Mouse (Mus musculus) liver, embryonic 11.5 days (tissue): ENCODE results near the gene Bri3. TPM values are rescaled to one million over a fixed set of nuclear protein-coding genes. Genes with fewer than 3 reads are reported as not detected.
A peak's percentile ranks its signal among the peaks of the same experiment; 100 is the strongest.
"Not testable (repeated sequence)": the region's sequence is repeated elsewhere in the genome, so short reads cannot be mapped to it uniquely, and the experiment has no call there.

ENCODE experiments used
- ATAC-seq: fragments of 200-750 bp; cut with Nextera tagmentation; replicated peaks from 2 replicates; pipeline ENCODE4 v1.8.0; 2017; ENCODE audit warnings: moderate number of reproducible peaks, mild to moderate bottlenecking, moderate TSS enrichment, moderate library complexity; ENCODE audit not compliant: low FRiP score
- DNase-seq: peaks from one replicate; pipeline ENCODE4 v3.0.0-alpha.2; 2017; ENCODE audit warnings: low spot score
- H3K27ac ChIP-seq: fragments of 300-500 bp; sonication (generic); 2 replicates; pipeline ENCODE4 v1.5.1; 2014; ENCODE audit warnings: mild to moderate bottlenecking, low read depth, low read length, control low read depth
- H3K27me3 ChIP-seq: fragments of 300-500 bp; sonication (generic); replicated peaks from 2 replicates; pipeline ENCODE4 v1.6.1; 2014; ENCODE audit warnings: low read length, mixed read lengths; ENCODE audit not compliant: control insufficient read depth, insufficient read depth
- H3K36me3 ChIP-seq: fragments of 300-500 bp; sonication (generic); 2 replicates; pipeline ENCODE4 v1.6.1; 2014; ENCODE audit warnings: mild to moderate bottlenecking, low read length, moderate library complexity, mixed read lengths; ENCODE audit not compliant: control insufficient read depth, insufficient read depth
- H3K4me1 ChIP-seq: fragments of 300-500 bp; sonication (generic); replicated peaks from 2 replicates; pipeline ENCODE4 v1.6.1; 2014; ENCODE audit warnings: low read length, mixed read lengths; ENCODE audit not compliant: control insufficient read depth, insufficient read depth
- H3K4me2 ChIP-seq: fragments of 300-500 bp; sonication (generic); 2 replicates; pipeline ENCODE4 v1.6.1; 2014; ENCODE audit warnings: mild to moderate bottlenecking, control low read depth, moderate library complexity
- H3K4me3 ChIP-seq: fragments of 300-500 bp; sonication (generic); 2 replicates; pipeline ENCODE4 v1.5.1; 2014; ENCODE audit warnings: low read depth, low read length, control low read depth
- H3K9ac ChIP-seq: fragments of 300-500 bp; sonication (generic); 2 replicates; pipeline ENCODE4 v1.6.1; 2014; ENCODE audit warnings: low read depth, low read length, control low read depth
- H3K9me3 ChIP-seq: fragments of 300-500 bp; sonication (generic); 2 replicates; pipeline ENCODE4 v1.6.1; 2016; ENCODE audit warnings: low read length, inconsistent platforms, mixed read lengths; ENCODE audit not compliant: control insufficient read depth
- WGBS: fragments of 180-500 bp; shearing (Covaris S2); extraction: QIAGEN DNeasy Blood & Tissue Kit; methylation state at CpG from one replicate; pipeline ENCODE4 v1.1.7; 2014; 5-methylcytosine and 5-hydroxymethylcytosine counted together
- polyA plus RNA-seq: library from polyadenylated mRNA; unstranded; fragments of >200 nt; fragmentation: Nextera tagmentation; extraction: Ambion mirVana; gene quantifications from 2 replicates; pipeline ENCODE4 v1.2.1, GENCODE M21; 2014

Gene Bri3
- polyA plus RNA-seq, 1 experiment from 2014 or later = 59.2 TPM

DNA sequence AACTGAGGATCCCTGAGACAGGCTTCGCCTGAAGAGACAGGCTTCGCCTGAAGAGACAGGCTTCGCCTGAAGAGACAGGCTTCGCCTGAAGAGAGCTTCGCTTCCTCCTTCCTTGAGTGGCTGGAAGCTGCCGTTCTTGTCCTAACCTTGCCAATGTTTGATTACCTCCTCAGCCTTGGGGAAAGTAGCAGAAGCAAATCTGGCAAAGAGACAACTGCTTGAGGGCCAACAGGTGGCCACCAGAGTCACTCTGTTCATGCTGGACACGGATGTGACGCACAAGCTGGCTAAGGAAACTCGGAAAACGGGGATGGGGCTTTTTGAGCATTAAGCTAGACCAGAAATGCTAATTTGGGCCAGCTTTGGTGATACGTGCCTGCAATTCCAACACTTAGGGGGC is 89.8 kb downstream of the Bri3 start:
- Histone ChIP-seq H3K4me2 (no peak overlapping the region), H3K36me3 (no peaks in the 10 kb centered on the region), H3K4me1 (no peaks in the 10 kb centered on the region), H3K9ac (no peak overlapping the region), H3K4me3 (no peak overlapping the region), H3K9me3 (no peaks in the 10 kb centered on the region), H3K27me3 (no peaks in the 10 kb centered on the region), H3K27ac (no peak overlapping the region)
- WGBS = 83% methylated on average over 11 of the region's 11 CpGs
- DNase-seq (no peak), ATAC-seq (no peak)

DNA sequence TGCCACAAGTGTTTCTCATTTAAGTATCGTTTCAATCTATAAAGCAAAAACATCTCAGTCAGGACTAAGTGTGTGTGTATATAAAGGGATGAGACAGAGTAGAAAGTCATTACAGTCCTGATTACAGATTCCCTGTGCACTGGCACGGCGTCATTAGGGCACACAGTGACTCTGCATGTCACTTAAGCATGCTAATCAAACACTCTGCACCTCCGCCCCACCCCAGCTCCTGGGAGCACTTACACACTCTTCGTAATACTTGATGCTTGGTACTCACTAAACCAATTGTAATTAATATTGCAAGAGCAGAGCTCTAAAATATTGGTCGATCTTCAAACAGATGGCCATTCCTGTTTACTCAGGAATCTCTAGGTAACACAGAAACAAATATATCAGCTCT is 91.1 kb downstream of the Bri3 start:
- ATAC-seq, H3K9ac ChIP-seq, H3K36me3 ChIP-seq, DNase-seq, H3K4me3 ChIP-seq, H3K27me3 ChIP-seq, H3K4me1 ChIP-seq, H3K4me2 ChIP-seq, H3K9me3 ChIP-seq, H3K27ac ChIP-seq: not testable (repeated sequence)
- 76% methylated on average over 6 of the region's 6 CpGs for WGBS

DNA sequence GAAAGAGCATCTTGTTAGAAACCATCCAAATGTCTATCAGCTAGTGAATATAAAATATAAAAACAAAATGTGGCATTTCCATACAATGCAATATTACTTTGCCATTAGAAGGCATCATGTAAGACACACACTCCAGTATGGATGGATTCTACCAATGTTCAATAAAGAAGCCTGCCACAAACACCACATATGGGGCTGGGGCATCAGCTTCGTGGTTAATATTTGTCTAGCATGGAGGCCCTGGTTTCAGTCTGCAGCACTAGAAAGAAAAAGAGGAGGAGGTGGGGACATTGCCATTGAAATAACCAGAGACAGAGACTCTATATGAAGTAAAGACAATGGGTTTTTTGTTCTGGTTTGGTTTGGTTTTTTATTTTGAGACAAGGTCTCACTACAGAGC is 94.5 kb downstream of the Bri3 start:
- Histone ChIP-seq H3K36me3 (no peaks in the 10 kb centered on the region), H3K27ac (no peak overlapping the region), H3K4me3 (no peak overlapping the region), H3K9me3 (no peaks in the 10 kb centered on the region), H3K9ac (no peak overlapping the region), H3K4me1 (no peaks in the 10 kb centered on the region), H3K4me2 (no peak overlapping the region), H3K27me3 (no peaks in the 10 kb centered on the region)
- DNase-seq = no peak
- ATAC-seq = no peak
- 45% methylated on average over 1 of the region's 1 CpGs for WGBS

DNA sequence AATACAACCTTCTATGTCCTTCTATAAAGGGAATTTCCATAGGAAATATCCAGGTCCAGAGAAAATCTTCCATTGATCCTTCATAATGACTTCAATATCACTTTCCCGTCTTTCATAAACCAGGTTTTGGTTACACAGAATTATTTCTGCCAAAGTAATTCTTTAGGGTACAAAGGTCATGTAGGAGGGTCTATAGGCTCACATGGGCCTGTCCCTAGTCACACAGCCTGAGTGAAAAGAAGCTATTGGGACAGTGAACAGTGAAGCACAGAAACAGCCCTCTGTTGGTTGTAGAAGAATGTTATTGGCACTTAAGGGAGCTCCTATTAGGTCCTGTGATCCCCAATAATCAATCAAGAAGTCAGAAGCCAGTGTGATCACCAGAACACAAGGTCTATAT is 96.8 kb downstream of the Bri3 start:
- Histone ChIP-seq H3K9me3 (no peaks in the 10 kb centered on the region), H3K36me3 (no peaks in the 10 kb centered on the region), H3K27me3 (no peaks in the 10 kb centered on the region), H3K9ac (no peak overlapping the region), H3K4me2 (no peak overlapping the region), H3K4me3 (no peak overlapping the region), H3K27ac (no peak overlapping the region), H3K4me1 (no peaks in the 10 kb centered on the region)
- WGBS = 67% methylated on average over 1 of the region's 1 CpGs
- DNase-seq (no peak), ATAC-seq (no peak)

DNA sequence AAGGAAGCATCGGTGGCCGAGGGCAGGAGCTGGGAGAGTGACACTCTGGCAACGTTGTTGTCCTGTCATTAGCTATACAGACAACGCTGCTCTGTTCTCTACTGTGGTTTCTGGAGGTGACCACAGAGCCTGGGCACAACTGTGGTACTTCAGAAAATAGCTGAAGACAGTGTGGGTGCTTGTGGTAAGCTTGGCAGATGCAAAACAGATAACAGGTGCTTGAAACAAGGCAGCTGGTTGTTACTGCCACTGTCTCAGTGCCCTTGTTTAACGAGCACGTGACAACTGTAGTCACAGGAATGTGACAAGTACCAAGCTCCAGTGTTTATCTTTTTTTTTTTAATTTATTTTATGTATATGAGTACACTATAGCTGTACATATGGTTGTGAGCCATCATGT is 100.4 kb downstream of the Bri3 start:
- 61% methylated on average over 6 of the region's 6 CpGs for WGBS
- Histone ChIP-seq H3K27ac (no peak overlapping the region), H3K36me3 (no peaks in the 10 kb centered on the region), H3K4me2 (no peak overlapping the region), H3K4me3 (no peak overlapping the region), H3K9ac (no peak overlapping the region), H3K4me1 (no peaks in the 10 kb centered on the region), H3K27me3 (no peaks in the 10 kb centered on the region), H3K9me3 (no peaks in the 10 kb centered on the region)
- DNase-seq = no peak
- no peak for ATAC-seq

DNA sequence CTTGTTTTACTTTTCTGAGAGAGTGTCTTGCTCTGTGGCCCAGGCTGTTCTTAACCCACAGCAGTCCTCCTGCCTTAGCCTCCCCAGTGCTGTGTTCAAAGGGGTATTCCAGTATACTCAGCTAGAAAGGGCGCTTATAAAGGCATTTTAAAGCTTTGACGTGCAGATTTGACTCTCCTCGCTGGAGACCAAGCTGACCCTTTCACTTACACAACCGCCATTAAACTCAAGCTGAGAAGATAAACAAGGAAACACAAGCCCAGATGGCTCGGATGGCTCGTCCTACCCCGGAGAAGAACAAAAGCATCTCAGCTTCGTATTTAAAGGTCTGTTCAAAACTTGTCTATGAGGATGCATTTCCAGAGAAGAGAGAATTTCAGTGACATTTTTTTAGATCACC is 106.9 kb downstream of the Bri3 start:
- DNase-seq (no peak), ATAC-seq (no peak)
- Histone ChIP-seq H3K4me3 (no peak overlapping the region), H3K9ac (no peak overlapping the region), H3K27ac (no peak overlapping the region), H3K9me3 (no peaks in the 10 kb centered on the region), H3K36me3 (no peaks in the 10 kb centered on the region), H3K4me1 (no peaks in the 10 kb centered on the region), H3K4me2 (no peak overlapping the region), H3K27me3 (peaks cover 2% of the 10 kb centered on the region; the same call in 1 of the 2 replicates)
- 41% methylated on average over 8 of the region's 8 CpGs for WGBS

DNA sequence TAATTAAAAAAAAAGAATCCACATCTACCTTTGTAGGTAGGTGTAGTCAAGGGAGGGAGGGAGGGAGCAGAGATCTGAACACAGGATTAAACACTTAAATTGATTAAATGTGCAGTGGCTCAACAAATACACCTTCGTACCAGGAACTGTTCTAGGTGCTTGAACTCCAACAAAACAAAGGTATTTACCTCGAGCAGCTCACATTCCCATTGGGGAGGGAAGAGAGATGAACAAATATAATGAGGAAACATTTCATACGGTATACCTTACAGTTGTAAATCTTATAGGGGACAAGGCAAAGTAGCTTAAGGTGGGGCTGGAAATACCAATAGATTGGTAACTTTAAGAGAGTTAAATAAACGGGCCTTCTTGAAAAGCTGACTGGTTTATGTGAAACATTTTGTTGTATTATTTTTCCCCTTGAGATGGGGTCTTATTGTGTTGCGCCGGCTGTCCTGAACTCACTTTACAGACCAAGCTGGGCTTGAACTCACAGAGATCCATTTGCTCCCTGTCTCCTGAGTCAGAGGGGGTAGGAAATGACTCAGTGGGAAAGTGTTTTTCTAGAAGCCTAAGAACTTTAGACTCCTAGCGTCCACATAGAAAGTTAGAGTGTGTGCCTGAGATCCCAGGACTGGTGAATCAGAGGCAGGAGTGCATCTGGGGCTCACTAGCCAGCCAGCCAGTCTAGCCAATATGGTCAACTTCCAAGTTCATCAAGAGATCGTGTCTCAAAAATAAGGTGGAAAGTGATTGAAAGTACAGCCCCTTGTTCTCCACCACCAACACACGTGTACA is 108.2 kb downstream of the Bri3 start:
- H3K36me3 ChIP-seq = no peaks in the 10 kb centered on the region
- no peak overlapping the region for H3K9ac ChIP-seq
- H3K4me2 ChIP-seq = no peak overlapping the region
- ATAC-seq (no peak), DNase-seq (no peak)
- no peaks in the 10 kb centered on the region for H3K9me3 ChIP-seq
- H3K27ac ChIP-seq = no peak overlapping the region
- H3K27me3 ChIP-seq = peaks cover 10% of the 10 kb centered on the region
- H3K4me3 ChIP-seq = no peak overlapping the region
- WGBS = 76% methylated on average over 9 of the region's 9 CpGs
- no peaks in the 10 kb centered on the region; the same call in 1 of the 2 replicates for H3K4me1 ChIP-seq

DNA sequence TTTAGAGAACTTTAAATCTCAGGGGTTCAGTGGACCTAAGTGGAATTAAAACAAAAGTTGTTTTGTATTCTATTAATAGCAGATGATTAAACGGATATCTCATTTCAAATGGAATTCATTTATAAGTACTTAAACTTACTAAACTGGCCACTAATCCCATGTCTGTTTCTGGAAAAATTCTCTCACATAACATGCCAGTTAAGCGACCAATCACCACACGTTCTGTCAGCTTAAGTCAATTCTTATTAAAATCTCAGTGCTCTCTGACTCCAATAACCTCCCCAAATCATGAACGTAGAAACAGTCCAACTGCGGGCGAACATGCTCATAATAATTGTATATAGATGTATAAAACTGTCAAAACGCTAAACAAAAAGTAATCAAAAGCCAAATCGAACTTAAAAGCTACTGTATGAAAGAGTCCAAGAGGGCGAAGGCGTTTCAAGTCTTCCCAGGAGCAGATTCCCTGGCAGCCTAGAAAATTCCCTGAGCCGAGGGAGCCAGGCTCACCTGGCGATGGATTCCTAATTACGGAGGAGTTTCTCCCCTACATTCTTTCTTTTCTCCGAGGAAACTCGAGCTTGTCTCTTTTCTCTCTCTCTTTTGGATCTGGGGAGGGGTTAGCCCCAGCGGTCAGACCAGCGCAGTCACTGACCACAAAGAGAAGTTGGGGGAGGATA is 112.7 kb downstream of the Bri3 start:
- H3K36me3 ChIP-seq = no peaks in the 10 kb centered on the region
- no peak overlapping the region for H3K27ac ChIP-seq
- peak; percentile 39 for DNase-seq
- H3K27me3 ChIP-seq = peaks cover 16% of the 10 kb centered on the region
- ATAC-seq = no peak
- 17% methylated on average over 17 of the region's 17 CpGs for WGBS
- peaks cover 8% of the 10 kb centered on the region for H3K4me1 ChIP-seq
- peak overlapping the region; percentile 53 for H3K9ac ChIP-seq
- peak overlapping the region; percentile 85 for H3K4me2 ChIP-seq
- no peaks in the 10 kb centered on the region for H3K9me3 ChIP-seq
- H3K4me3 ChIP-seq = peak overlapping the region; percentile 62

DNA sequence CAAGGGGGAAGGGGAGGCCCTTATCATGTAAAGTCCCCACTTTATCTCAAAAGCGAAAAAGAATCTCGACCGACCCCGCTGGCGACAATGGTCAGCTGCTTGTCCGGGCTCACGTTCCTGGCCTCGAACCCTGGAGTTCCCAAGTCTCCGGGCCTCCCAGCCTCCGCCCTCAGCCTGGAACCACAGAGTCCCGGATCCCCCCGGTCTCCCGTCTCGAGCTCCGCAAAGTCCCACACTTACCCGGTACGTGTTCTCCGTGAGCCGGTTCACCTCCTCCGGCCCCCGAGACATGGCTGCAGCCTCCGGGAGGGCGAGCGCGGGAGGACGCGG is 113.3 kb downstream of the Bri3 start:
- peak overlapping the region; percentile 62 for H3K4me3 ChIP-seq
- ATAC-seq = no peak
- H3K27me3 ChIP-seq = peaks cover 16% of the 10 kb centered on the region
- H3K4me1 ChIP-seq = peaks cover 8% of the 10 kb centered on the region
- H3K9ac ChIP-seq = peak overlapping the region; percentile 53
- under 1% methylated on average over 27 of the region's 27 CpGs for WGBS
- no peaks in the 10 kb centered on the region for H3K36me3 ChIP-seq
- no peaks in the 10 kb centered on the region for H3K9me3 ChIP-seq
- no peak for DNase-seq
- H3K4me2 ChIP-seq = peak overlapping the region; percentile 85
- H3K27ac ChIP-seq = no peak overlapping the region
